Mouse (Mus musculus) spleen, adult 2 months (tissue): ENCODE measurements around the gene Tmem131l.

ENCODE experiments used
- CTCF ChIP-seq: fragments of 200-500 bp; IDR thresholded peaks from 2 replicates; pipeline ENCODE4 v1.5.1; 2011; ENCODE audit warnings: mild to moderate bottlenecking, inconsistent platforms; ENCODE audit not compliant: insufficient read depth, insufficient read length, insufficient replicate concordance; ENCODE audit errors: extremely low read depth
- POLR2A ChIP-seq: fragments of 200-500 bp; IDR thresholded peaks from 2 replicates; pipeline ENCODE4 v1.6.1; 2011; ENCODE audit warnings: low read depth, low read length, inconsistent platforms

- TF ChIP-seq CTCF (no peak), POLR2A (no peak)
Measured at GRCm38 (mm10) chr3:84032419-84032818, 7.6 kb downstream of the Tmem131l start.
